Mouse (Mus musculus): ENCODE data around the gene Dst.

The Dst gene

GRCm38 (mm10) chr1:33908191-33908962, at the start of gene Dst:
Dst (plus strand) TSS chr1:33908225.
- DNase-seq (ENCODE audit: low read depth, low spot score), result peak; percentile 36

DNA sequence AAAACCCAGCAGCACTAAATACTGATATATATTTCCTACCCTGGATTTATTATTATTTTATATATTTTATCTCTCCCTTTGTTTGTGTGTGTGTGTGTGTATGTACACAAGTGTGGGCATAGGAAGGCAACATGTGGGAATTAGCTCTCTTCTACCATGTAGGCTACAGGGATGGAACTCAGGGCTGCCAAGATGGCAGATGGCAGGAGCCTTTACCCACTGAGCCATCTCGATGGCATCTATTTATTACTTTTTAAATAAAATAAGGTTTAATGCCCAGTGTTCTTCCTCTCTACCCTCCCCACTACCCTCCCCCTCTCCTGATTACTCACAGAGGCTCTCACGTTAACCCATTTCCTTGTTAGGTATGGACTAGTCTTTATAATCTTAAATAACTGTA, 39.0 kb upstream of the Dst start:
- DNase-seq (ENCODE audit: low read depth, low spot score), result no peak

DNA sequence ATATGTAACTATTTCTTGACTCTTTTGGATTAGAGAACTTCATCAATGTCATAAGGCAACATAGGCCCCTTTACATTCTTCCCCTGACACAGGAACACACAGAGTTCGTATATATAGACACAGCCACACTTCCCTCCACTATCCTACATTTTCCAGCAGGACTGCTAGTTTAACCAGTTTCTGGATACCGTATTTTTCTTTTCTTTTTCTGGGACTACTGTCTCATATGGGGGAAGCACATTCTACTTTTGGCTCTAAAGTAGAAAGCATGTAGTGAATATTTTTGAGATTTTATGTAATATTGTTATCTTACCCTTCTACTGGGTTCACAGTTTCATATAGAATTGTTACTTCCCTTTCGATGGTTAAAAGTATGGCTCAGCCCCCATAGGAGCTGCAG, 38.6 kb upstream of the Dst start:
- DNase-seq (ENCODE audit: low read depth, low spot score), result no peak

DNA sequence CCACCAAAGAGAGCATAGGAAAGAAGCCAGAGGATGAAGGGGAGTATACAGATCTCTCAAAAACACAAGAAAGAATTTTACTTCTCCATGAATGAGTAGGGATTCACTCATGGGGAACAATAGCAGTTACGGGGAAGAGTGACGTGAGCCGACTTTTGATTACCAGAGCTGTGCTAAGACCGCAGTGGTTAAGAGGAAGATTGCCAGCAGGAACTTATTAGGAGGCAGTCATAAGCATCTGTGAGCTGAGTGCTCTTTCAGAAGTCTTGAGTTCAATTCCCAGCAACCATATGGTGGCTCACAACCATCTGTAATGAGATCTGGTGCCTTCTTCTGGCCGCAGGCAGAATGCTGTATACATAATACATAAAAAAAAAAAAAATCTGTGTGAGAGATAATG, 34.5 kb upstream of the Dst start:
- DNase-seq (ENCODE audit: low read depth, low spot score), result no peak

GRCm38 (mm10) chr1:33875691-33876090, 32.3 kb upstream of the Dst start:
- DNase-seq (ENCODE audit: low read depth, low spot score), result peak; percentile 63

GRCm38 (mm10) chr1:33876416-33876815, 31.6 kb upstream of the Dst start:
- no peak for DNase-seq (ENCODE audit: low read depth, low spot score)

DNA sequence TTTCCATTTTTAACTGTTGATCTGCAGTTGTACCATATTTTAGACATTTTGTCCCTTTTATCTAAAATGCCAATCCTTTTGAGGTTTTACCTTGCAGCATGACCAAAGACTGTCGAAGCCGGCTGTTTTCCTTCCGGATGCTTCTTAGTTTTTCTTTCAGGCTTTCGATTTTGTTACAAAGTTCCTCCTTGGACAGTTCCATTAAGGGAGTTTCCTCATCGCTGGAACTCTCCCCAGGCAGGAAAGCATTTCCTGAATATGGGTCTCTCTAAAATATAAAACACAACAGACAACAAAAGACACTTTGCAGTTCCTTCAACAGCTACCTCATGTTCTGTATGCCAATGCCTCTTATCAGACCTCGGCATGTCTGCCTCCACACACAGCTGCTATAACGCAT, 29.9 kb upstream of the Dst start:
- DNase-seq (ENCODE audit: low read depth, low spot score), result no peak

DNA sequence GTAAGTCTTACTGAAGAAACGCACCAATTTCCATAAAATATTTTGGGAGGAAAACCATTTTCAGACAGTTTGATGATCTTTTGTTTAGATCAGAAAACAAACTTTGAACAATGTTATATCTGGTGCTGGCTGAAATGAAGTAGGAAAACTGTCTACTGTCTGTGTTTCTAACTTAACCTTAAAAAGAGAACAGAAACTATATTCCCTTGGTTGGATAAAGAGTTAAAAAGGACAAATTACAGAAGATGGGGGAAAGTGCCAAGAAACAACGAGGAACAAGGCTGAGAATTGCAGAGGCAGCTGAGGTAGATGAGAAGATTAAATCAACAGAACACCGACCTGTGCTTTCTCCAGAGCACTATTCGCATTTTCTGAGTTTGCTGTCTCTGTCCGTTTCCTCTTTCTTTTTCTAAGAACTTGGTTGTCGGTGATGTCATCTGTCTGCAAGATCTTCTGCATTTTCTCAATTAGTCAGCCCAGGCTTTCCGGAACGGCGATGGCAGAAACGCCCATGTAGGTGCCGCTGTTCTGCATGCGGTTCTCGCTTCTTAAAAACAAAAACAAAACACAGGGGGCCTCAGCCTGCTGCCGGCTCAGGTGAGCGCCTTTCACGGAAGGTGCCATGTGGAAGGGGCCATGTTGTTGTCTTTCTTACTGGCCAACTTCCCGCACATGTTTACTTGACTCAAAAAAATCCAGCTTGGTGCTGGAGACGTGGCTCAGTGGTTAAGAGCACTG, 24.8 kb upstream of the Dst start:
- peak; percentile 79 for DNase-seq (ENCODE audit: low read depth, low spot score)

DNA sequence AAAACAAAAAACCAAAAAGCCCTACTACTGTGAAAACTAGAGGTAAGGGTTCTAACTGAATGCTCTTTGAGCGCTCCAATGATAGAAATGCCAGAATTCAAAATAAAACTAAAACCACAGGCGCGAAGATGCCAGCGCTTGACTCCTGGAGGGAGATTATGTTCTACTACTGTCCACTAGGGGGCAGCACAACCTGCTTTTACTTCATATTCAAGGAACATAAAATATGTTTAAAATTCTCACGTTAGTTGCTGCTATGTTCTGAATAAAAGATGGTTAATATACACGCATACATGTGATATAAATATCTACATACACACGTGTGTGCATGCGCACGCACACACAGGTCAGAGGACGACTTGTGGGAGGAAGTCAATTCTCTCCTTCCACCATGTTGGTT, 15.2 kb upstream of the Dst start:
- peak; percentile 81 for DNase-seq (ENCODE audit: low read depth, low spot score)

DNA sequence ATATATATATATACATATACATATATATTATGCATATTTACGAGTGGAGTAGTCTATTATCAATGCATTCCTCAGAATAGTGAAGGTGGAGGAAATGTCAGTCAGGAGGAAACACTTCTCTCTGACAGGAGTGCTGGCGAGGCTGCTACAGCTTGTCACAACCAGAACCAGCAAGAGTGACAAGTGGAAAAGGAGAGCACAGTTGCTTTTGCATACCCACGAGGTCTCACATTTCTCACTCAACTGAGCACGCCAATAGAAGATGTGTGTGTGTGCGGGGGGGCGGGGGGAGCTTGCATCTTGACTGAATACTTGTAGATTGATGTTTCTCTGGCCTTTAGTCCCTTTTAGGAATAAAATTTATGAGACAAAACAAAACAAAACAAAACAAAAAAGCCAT, 11.9 kb upstream of the Dst start:
- DNase-seq (ENCODE audit: low read depth, low spot score), result no peak

DNA sequence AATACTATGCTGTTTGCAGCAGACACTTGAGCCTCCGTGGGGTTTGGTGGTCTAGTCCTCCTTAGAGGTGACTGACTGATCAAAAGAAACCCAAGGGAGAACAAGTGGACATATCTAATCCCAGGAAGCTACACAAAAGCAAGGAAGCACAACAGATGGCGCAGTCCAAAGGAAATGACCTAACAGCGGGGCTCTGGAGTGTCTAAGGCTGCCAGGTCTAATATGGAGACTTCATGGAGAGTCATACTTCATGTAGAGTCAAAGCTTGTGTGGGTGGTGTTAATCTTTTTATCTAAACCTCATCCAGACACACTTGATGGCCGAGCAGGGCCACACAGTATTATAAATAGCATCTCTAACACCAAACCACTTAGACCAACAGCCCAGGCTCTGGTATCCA, 11.4 kb upstream of the Dst start:
- no peak for DNase-seq (ENCODE audit: low read depth, low spot score)

- DNase-seq (ENCODE audit: low read depth, low spot score), result no peak
Measured at GRCm38 (mm10) chr1:33897426-33897825, 10.6 kb upstream of the Dst start.

DNA sequence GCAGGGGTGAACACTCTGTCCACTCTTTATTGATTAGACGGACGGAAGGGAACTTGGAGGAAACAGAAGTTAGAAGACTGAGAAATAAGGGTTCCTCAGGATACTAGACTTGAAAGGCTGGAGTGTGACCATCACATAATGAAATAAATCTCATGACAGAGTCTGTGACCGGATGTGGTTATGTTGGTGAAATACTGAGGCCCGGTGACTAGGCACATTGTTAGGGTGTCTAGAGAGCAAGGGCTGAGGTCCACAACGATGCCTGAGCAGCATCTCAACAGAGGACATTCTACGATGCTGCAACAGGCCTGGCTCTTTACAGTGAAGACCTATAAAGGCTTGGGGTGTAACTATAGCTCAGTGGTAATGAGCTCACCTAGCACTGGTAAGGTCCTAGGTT, 9.7 kb upstream of the Dst start:
- no peak for DNase-seq (ENCODE audit: low read depth, low spot score)

- DNase-seq (ENCODE audit: low read depth, low spot score), result peak; percentile 96
Measured at GRCm38 (mm10) chr1:33900175-33900574, 7.8 kb upstream of the Dst start.

GRCm38 (mm10) chr1:33903587-33903986, 4.4 kb upstream of the Dst start:
- DNase-seq (ENCODE audit: low read depth, low spot score), result no peak

DNA sequence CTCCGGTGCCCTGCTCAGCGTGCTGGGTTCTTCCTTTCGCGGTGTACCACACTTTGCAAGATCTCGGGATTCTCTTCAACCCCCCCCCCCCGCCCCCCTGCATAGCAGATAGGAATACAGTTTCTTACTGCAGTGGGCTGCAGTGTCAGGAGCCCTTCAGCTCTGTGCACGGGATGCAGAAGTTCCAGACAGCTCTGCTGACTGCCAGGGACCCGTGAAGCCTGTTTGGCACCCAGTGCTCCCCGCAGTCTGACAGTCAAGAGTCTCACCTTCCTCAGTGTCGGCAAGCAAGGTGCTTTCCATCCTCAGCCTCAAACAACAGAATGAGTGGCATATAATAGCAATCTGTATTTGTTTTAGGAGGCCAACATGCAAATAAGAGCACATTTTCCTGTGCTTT, 1.8 kb upstream of the Dst start:
- no peak for DNase-seq (ENCODE audit: low read depth, low spot score)

DNA sequence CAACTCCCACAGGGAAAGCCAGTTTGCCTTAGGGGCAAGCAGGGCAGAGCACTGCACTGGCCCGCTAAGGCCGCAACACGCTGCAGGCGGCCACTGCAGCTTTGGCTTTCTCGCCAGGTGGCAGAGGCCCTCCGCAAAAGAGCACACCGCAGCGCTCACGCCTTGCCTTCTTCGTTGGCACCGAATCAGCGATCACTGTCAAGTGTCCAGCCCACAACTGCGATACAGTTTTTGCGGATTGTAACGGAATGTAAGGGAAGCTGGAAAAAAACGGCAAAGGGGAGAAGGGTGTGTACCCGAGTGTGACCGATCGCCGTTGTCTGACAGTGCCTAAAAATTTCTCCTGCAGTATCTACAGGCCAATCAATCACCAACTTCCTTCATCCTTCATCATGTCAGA, 1.1 kb upstream of the Dst start:
- DNase-seq (ENCODE audit: low read depth, low spot score), result no peak

GRCm38 (mm10) chr1:33907421-33908190, 419 bp upstream of the Dst start, which contains the start of gene Bend6:
Bend6 (minus strand) TSS chr1:33907816.
- peak; percentile 64 for DNase-seq (ENCODE audit: low read depth, low spot score)

DNA sequence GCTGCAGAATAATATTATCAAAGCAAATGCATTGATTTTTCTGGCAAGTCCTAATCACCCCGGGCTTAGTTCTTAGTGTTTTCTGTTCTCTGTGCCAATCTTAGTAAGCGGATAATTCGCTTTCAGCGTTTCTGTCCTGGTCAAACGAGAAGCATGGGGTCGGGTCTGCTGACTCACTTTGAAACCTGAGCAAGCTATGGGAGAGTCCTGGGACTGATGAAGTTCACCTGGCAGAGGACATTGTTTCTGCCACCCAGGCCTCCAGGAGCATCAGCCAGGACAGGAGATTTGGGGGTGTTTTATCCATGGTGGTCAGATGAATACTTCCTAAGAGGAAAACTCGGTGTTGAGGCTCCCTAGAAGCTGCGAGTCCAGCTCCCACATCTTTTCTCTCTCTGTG, 3.6 kb downstream of the Dst start:
- no peak for DNase-seq (ENCODE audit: low read depth, low spot score)

- DNase-seq (ENCODE audit: low read depth, low spot score), result no peak
Measured at GRCm38 (mm10) chr1:33916554-33916953, 8.5 kb downstream of the Dst start.

DNA sequence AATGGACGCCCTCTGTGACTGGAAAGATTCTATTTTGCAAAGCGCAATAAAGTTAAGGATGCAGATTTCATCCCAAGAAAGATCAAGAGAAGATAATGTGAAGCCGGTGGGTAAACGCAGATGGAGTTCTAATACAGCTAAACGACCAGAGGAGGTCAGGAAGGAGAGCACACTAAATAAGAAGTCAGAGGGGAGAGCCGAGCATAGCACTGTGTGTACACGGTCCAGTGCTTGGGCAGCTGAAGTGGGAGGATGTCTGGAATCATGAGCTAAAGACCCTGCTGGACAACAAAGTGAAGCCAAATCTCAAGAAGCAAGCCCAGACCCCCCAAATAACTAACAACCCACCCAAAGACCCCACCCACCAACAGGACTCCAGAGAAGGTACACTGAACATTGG, 14.9 kb downstream of the Dst start:
- no peak for DNase-seq (ENCODE audit: low read depth, low spot score)

DNA sequence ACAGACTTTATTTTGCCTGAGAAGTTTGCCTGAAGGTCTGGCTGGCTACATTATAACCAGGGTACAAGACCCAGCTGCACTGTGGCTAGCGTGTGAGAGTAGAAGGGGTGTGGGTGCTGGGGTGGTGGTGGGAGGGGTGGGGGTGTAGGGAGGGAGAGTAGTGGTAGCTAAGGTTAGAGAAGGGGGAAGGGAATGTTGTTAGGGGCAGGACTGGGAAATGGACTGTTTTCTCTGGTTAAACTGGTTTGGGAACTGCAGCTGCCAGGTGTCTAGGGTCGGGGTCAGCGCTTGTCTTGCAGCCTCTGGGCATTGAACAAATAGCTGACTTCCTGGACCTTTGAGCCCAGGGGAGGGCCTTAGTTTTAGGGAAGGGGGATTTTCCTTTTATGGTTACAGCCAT, 17.3 kb downstream of the Dst start:
- DNase-seq (ENCODE audit: low read depth, low spot score), result no peak
